Mouse (Mus musculus): ENCODE measurements around the gene Psd. TPM values are rescaled to one million over a fixed set of nuclear protein-coding genes. Genes with fewer than 3 reads are reported as not detected.
A peak's percentile ranks its signal among the peaks of the same experiment; 100 is the strongest.

Psd gene
- total RNA-seq, 4 experiments from 2014 or later, result 550 to 592 (median 567) TPM

DNA sequence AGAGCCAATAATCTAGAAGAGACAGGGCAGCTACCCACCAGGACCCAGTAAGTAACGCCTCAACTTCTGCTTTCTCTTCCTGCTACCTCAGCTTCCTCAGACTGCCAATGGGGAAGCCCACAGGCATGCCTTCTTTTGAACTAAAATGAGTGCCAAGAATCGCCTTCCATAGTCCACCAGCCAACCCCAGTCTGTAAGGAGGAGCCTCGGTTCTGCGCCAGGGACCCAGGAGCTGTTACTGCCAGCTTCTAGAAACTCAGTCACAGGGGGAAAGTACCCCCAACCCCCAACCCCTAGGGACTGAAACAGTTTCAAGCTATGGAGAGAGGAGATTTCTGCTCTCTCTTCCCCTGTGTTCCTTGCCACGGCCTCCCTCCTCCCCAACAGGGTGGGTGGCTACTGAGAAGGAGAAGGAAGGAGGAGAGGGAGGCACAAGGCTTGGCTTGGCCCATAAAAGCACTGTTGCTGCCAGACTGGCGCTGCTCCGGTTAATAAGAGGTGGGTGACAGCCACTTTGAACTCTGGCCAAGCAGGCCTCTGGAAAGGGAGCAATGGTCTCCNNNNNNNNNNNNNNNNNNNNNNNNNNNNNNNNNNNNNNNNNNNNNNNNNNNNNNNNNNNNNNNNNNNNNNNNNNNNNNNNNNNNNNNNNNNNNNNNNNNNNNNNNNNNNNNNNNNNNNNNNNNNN is 12.5 kb upstream of the Psd start:
- DNase-seq (ENCODE audit: low spot score in 2 of 2), result peak in 1 of 2 experiments; percentile 53

- no peak for DNase-seq (ENCODE audit: low spot score in 2 of 2)
Observed at GRCm38 (mm10) chr19:46338942-46339286, 12.0 kb upstream of the Psd start.

DNA sequence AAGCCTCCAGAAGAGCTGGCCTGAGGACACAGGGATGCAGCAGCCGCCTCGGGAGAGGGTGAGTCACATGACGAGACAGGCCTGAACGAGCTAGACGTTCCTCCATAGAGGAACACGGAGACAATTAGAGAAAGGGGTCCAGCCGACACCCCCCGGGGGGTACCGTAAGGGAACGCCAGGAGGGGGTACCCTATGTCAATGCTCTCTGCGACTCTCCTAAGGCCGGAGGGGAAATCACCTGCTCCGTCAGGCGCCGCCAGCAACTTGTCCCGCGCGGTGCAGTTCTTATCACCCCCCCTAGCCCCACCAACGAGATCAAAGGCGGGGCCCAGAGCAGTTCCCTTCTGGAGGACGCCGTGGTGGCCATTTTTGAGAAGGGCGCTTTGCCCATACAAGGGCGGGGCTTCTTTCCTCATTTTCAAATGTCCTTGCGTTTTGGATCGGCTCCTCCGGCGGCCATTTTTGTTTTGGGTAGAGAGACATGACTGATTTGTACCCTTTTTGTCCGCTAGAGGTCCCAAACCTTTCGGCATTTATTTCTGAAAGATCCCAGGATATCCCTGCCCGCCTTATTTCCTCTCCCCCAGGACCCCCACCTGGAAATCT is 11.5 kb upstream of the Psd start, which contains the start of gene Cuedc2:
Gene Cuedc2 (minus strand): TSS at position 372 of the 606 bp plus-strand sequence.
- DNase-seq (ENCODE audit: low spot score in 2 of 2), result peak; percentile 95 to 100

DNA sequence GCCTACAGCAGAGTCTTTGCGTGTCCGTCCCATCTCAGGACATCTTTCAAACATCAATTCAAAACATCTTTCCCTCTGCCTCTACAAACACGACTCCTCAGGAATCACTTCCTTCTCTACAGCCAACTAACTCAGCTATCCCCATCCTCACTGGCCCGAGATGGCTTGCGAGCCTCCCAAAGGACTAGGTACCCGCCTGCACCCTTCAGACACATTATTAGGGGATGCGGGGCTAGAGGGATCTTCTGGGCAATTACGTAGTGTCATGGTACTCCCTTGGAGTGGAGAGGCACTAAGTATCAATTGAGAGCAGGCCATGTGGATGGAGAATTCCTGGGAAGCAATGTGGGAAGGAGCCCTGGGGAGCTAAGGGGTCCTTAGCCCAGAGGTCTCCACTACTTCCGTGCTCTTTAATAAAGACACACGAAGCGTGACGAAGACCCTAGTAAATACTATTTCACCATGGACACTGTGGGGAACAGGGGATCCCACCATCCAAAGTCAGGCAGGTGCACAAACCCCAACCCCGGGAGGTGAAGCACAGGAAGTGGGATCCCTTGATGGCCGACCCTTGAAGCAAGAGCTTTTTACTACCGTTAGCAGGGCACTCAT is 10.9 kb upstream of the Psd start:
- no peak for DNase-seq (ENCODE audit: low spot score in 2 of 2)

- DNase-seq (ENCODE audit: low spot score in 2 of 2), result no peak
Observed at GRCm38 (mm10) chr19:46333906-46334305, 7.0 kb upstream of the Psd start.

- no peak for DNase-seq (ENCODE audit: low spot score in 2 of 2)
Observed at GRCm38 (mm10) chr19:46332721-46333339, 5.9 kb upstream of the Psd start.

DNA sequence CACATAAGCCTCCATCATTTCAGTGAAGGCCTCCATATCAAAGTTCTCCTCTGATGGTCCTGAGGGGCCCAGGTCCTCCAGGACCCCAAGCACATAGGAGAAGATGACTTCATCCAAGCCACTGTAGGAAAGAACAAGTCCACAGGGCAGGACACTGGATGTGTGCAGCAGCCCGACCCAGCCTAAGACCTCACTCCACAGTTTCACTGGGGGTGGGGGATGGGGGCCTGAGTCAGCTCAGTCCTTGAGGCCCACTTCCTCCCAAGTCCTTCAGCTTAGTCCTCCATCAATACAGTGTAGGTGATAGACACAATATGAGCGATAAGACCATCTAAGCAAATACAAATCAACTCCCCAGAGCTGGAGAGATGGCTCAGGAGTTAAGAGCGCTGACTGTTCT is 5.0 kb upstream of the Psd start:
- no peak for DNase-seq (ENCODE audit: low spot score in 2 of 2)

DNA sequence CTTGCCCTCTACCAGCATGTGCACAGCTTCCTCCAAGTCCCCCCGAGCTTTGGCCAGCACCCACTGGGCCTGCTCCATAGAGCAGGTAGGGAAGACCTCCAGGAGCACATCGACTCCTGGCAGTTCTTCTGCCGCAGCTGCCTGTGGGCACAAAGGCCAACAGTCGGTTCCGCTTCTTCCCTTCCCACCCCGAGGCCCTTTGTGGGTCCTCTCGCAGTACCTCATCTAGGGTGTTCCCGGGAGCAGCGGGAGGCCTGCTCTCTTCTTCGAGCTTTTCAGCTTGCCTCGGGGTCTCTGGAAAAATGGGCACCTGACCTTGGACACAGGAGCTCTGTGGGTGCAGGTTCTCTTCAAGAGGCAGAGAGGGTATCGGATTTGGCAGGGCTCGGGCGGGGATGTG is 4.4 kb upstream of the Psd start:
- no peak for DNase-seq (ENCODE audit: low spot score in 2 of 2)

DNA sequence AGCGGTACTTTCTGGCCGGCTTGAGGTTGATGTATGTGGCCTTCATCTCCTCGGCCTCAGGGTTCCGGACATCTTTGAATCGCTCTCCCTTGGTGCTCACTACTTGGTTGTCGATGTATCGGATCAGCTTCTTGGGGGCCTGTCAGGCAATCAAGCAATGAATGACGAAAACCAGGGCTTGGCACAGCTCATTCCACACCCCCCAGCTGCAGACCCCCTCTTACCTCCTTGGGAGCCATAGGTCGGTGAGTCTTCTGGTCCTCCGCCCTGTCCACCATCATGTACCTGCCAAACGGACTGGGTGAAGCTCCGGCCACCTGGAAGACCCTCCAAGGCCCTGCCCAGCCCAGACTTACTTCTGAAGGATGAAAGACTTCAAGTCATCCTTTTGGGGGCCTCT is 3.7 kb upstream of the Psd start:
- DNase-seq (ENCODE audit: low spot score in 2 of 2), result no peak

- peak in 1 of 2 experiments; percentile 71 for DNase-seq (ENCODE audit: low spot score in 2 of 2)
Observed at GRCm38 (mm10) chr19:46329951-46330350, 3.0 kb upstream of the Psd start.

DNA sequence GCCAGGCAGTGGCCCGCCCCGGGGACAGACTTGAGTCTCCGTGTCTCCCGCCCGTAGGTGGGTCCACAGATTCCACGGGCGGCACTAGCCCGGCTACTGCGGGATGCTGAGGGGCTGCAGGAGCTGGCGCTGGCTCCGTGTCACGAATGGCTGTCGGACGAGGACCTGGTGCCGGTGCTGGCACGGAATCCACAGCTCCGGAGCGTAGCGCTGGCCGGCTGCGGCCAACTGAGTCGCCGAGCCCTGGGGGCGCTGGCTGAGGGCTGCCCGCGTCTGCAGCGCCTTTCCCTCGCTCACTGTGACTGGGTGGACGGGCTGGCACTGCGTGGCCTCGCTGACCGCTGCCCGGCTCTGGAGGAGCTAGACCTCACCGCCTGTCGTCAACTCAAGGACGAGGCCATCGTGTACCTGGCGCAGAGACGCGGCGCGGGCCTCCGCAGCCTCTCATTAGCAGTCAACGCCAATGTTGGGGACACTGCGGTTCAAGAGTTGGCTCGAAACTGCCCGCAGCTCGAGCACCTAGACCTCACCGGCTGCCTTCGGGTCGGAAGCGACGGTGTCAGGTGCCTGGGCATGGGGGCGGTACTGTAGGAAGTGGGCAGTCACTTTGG is 2.2 kb upstream of the Psd start:
- peak in 1 of 2 experiments; percentile 39 for DNase-seq (ENCODE audit: low spot score in 2 of 2)

GRCm38 (mm10) chr19:46328081-46329030 is 1.4 kb upstream of the Psd start, which contains the start of gene Fbxl15:
Fbxl15 (plus strand) TSS chr19:46328184.
- peak; percentile 93 to 95 for DNase-seq (ENCODE audit: low spot score in 2 of 2)

GRCm38 (mm10) chr19:46327531-46328064 is 642 bp upstream of the Psd start:
- DNase-seq (ENCODE audit: low spot score in 2 of 2), result no peak

GRCm38 (mm10) chr19:46326019-46326755 is 769 bp downstream of the Psd start:
- DNase-seq (ENCODE audit: low spot score in 2 of 2), result peak in 1 of 2 experiments; percentile 63

DNA sequence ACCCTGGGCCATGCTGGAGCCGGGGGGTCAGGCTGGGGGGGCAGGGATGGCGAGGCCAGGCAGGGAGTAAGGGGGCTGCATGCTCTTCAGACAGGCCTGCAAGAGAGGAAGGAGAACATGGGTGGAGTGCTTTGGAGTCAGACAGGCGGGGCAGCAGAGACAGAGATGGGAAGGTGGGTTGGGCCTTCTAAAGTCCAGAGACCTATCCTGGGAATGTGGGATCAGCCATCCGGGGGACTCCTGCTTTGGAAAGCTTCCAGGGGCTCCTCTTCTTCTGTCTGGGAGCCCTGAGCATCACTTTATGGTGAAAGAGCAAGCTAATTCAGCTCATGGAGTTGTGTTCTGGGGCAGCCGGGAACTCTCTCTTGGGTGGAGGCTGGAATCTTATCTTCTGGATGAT is 2.0 kb downstream of the Psd start:
- no peak for DNase-seq (ENCODE audit: low spot score in 2 of 2)

GRCm38 (mm10) chr19:46324366-46324765 is 2.6 kb downstream of the Psd start:
- DNase-seq (ENCODE audit: low spot score in 2 of 2), result no peak

DNA sequence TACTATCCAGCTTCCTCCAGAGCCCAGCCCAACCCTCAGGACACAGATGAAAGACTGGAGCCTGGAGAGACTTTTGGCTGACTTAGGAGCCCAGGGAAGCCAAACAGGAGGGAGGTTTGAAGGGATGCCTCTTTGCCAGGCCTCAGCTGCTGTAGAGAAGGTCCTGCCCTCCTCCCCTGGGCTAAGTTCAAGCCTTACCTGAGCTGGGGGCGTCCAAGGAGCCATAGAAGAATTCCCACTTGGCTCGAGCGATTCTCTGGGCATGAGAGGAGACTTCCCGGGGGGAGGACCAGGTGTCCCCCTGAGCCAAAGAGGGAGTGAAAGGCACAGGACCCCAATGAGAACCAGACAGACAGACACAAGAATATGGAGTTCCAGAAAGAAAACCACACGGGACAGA is 3.2 kb downstream of the Psd start:
- no peak for DNase-seq (ENCODE audit: low spot score in 2 of 2)

DNA sequence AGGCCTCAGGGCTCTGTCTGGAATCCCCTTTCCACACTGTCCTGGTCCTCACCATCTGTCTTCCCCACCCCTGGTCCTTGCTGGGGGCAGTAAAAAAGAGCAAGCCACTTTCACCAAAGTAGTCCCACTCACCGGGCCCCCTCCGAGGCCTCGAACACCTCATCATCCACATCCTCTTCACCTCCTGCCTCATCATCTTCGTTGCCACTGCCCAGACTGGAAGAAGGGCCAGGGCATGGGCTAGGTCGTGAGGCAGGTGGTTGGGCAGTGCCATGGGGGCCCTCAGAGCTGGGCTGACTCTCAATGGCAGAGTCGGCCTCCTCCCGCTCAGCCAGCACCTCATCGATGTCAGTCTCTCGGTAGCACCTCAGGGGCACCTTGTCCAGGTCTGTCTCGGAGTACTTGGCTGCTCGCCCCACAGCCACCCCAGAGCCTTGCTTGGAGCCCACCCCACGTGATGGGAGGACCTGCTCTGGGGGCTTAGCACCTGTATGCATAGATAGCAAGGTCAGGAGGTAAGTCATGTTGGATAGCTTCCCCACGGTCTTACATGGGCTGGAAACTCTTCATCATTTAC is 3.9 kb downstream of the Psd start:
- DNase-seq (ENCODE audit: low spot score in 2 of 2), result no peak

Data from left cerebral cortex, adult 8-10 months (tissue).